Mouse (Mus musculus) hindbrain, embryonic 10.5 days (tissue): ENCODE measurements around the gene Ganab. TPM values are rescaled to one million over a fixed set of nuclear protein-coding genes. Genes with fewer than 3 reads are reported as not detected.

Experiments
- polyA plus RNA-seq: library from polyadenylated mRNA; unstranded; fragments of >200 nt; fragmentation: Nextera tagmentation; extraction: Ambion mirVana; gene quantifications from 2 replicates; pipeline ENCODE4 v1.2.1, GENCODE M21; 2016

Ganab gene
- polyA plus RNA-seq, 1 experiment from 2014 or later, result 113 TPM

Other genes starting within 250 kb of the Ganab start
- 0.05 TPM in 2 replicates for gene Chrm1, start 234.3 kb upstream of the Ganab start, polyA plus RNA-seq
- gene Slc3a2, start 174.7 kb upstream of the Ganab start, polyA plus RNA-seq, result 128 and 146 TPM in 2 replicates
- gene Wdr74, start 162.2 kb upstream of the Ganab start, polyA plus RNA-seq, result 112 and 115 TPM in 2 replicates
- gene 1700092M07Rik, start 157.4 kb upstream of the Ganab start, polyA plus RNA-seq, result 2.8 and 2.9 TPM in 2 replicates
- 95.6 and 106 TPM in 2 replicates for gene Stx5a, start 156.7 kb upstream of the Ganab start, polyA plus RNA-seq
- gene Nxf1, start 141.0 kb upstream of the Ganab start, polyA plus RNA-seq, result 233 and 249 TPM in 2 replicates
- gene Tmem223, start 127.1 kb upstream of the Ganab start, polyA plus RNA-seq, result 185 and 220 TPM in 2 replicates
- 51.7 and 54.4 TPM in 2 replicates for gene Tmem179b, start 123.6 kb upstream of the Ganab start, polyA plus RNA-seq
- gene Taf6l, start 111.7 kb upstream of the Ganab start, polyA plus RNA-seq, result 43.8 and 44.2 TPM in 2 replicates
- gene Polr2g, start 99.5 kb upstream of the Ganab start, polyA plus RNA-seq, result 189 and 194 TPM in 2 replicates
- 7.2 and 8.3 TPM in 2 replicates for gene Zbtb3, start 95.5 kb upstream of the Ganab start, polyA plus RNA-seq
- 52.0 and 67.5 TPM in 2 replicates for gene Ttc9c, start 78.7 kb upstream of the Ganab start, polyA plus RNA-seq
- gene Hnrnpul2, start 78.1 kb upstream of the Ganab start, polyA plus RNA-seq, result 4.1 and 4.5 TPM in 2 replicates
- gene AC129217.1, start 68.3 kb upstream of the Ganab start, polyA plus RNA-seq, result 0.31 TPM in 1 of 2 replicates, not detected in the other
- gene Bscl2, start 60.6 kb upstream of the Ganab start, polyA plus RNA-seq, result 55.8 and 64.3 TPM in 2 replicates
- gene Gng3, start 58.9 kb upstream of the Ganab start, polyA plus RNA-seq, result 66.7 and 140 TPM in 2 replicates
- 0.44 and 0.47 TPM in 2 replicates for gene Lrrn4cl, start 47.3 kb upstream of the Ganab start, polyA plus RNA-seq
- 201 and 202 TPM in 2 replicates for gene Ubxn1, start 26.6 kb upstream of the Ganab start, polyA plus RNA-seq
- 57.9 and 62.5 TPM in 2 replicates for gene Uqcc3, start 17.1 kb upstream of the Ganab start, polyA plus RNA-seq
- 111 and 112 TPM in 2 replicates for gene Lbhd1, start 14.3 kb upstream of the Ganab start, polyA plus RNA-seq
- gene Gm49403, start 14.1 kb upstream of the Ganab start, polyA plus RNA-seq, result not detected in 2 replicates
- gene 1810009A15Rik, start 9.2 kb upstream of the Ganab start, polyA plus RNA-seq, result 139 and 159 TPM in 2 replicates
- 0.22 TPM in 1 of 2 replicates, not detected in the other for gene Gm49416, start 9.1 kb upstream of the Ganab start, polyA plus RNA-seq
- 56.4 and 60.3 TPM in 2 replicates for gene Ints5, start 5.1 kb upstream of the Ganab start, polyA plus RNA-seq
- gene B3gat3, start 22.3 kb downstream of the Ganab start, polyA plus RNA-seq, result 63.1 and 78.0 TPM in 2 replicates
- 3.4 and 4.2 TPM in 2 replicates for gene Rom1, start 31.3 kb downstream of the Ganab start, polyA plus RNA-seq
- 21.3 and 24.9 TPM in 2 replicates for gene Eml3, start 31.5 kb downstream of the Ganab start, polyA plus RNA-seq
- 178 and 184 TPM in 2 replicates for gene Mta2, start 43.8 kb downstream of the Ganab start, polyA plus RNA-seq
- 39.3 and 41.2 TPM in 2 replicates for gene Tut1, start 55.8 kb downstream of the Ganab start, polyA plus RNA-seq
- 402 and 497 TPM in 2 replicates for gene Eef1g, start 69.0 kb downstream of the Ganab start, polyA plus RNA-seq
- 8.1 and 11.0 TPM in 2 replicates for gene Ahnak, start 91.2 kb downstream of the Ganab start, polyA plus RNA-seq
- gene Scgb1a1, start 189.9 kb downstream of the Ganab start, polyA plus RNA-seq, result not detected in 2 replicates
- gene Asrgl1, start 237.6 kb downstream of the Ganab start, polyA plus RNA-seq, result 12.9 and 15.3 TPM in 2 replicates